Mouse (Mus musculus) heart, postnatal 0 days (tissue): ENCODE results near the gene Nuak2.

ENCODE experiments used
- CTCF ChIP-seq: IDR thresholded peaks from 2 replicates; pipeline ENCODE4 v1.5.1; 2016; ENCODE audit warnings: antibody characterized with exemption, control low read depth, low read depth
- EP300 ChIP-seq: IDR thresholded peaks from 2 replicates; pipeline ENCODE4 v1.6.1; 2016; ENCODE audit warnings: antibody characterized with exemption, low read depth

DNA sequence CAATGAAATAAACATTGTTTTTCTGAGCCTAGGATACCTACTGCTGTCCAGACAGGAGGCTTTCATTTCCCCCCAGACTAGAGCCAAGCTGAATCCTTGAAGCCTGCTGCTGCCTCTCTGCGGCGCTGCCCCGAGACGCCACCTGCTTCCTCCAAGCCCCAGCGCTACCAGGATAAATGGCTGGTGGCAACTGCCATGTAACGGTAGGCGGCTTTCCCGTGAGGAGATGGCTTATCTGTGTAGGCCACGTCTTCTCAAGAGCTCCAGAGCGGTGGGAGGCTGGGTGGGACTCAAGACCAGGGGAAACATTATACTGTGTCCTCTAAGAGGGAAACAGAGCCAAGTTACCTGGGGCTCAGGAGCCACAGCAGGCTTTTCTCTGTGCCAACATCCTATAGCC lies 66.0 kb downstream of the Nuak2 start:
- TF ChIP-seq CTCF (no peak), EP300 (no peak)
